Mouse (Mus musculus) midbrain, embryonic 15.5 days (tissue): ENCODE results near the gene Polr1a. TPM values are rescaled to one million over a fixed set of nuclear protein-coding genes. Genes with fewer than 3 reads are reported as not detected.
A peak's percentile ranks its signal among the peaks of the same experiment; 100 is the strongest.

Experiments
- ATAC-seq: fragments of 200-750 bp; cut with Nextera tagmentation; replicated peaks from 2 replicates; pipeline ENCODE4 v1.8.0; 2017; ENCODE audit warnings: moderate TSS enrichment
- H3K27ac ChIP-seq: fragments of 300-500 bp; sonication (generic); 2 replicates; pipeline ENCODE4 v1.5.1; 2015; ENCODE audit warnings: mild to moderate bottlenecking, inconsistent platforms
- H3K27me3 ChIP-seq: fragments of 300-500 bp; sonication (generic); replicated peaks from 2 replicates; pipeline ENCODE4 v1.6.1; 2015; ENCODE audit warnings: inconsistent platforms
- H3K36me3 ChIP-seq: fragments of 300-500 bp; sonication (generic); replicated peaks from 2 replicates; pipeline ENCODE4 v1.6.1; 2015; ENCODE audit warnings: inconsistent platforms
- H3K4me1 ChIP-seq: fragments of 300-500 bp; sonication (generic); 2 replicates; pipeline ENCODE4 v1.6.1; 2015; ENCODE audit warnings: inconsistent platforms
- H3K4me2 ChIP-seq: fragments of 300-500 bp; sonication (generic); 2 replicates; pipeline ENCODE4 v1.6.1; 2015; ENCODE audit warnings: inconsistent platforms, mild to moderate bottlenecking, moderate library complexity
- H3K4me3 ChIP-seq: fragments of 300-500 bp; sonication (generic); 2 replicates; pipeline ENCODE4 v1.5.1; 2015; ENCODE audit warnings: mild to moderate bottlenecking, inconsistent platforms
- H3K9ac ChIP-seq: fragments of 300-500 bp; sonication (generic); 2 replicates; pipeline ENCODE4 v1.6.1; 2015; ENCODE audit warnings: mild to moderate bottlenecking, inconsistent platforms
- H3K9me3 ChIP-seq: fragments of 300-500 bp; sonication (generic); 2 replicates; pipeline ENCODE4 v1.6.1; 2016; ENCODE audit warnings: inconsistent platforms
- WGBS: fragments of 180-500 bp; shearing (Covaris S2); methylation state at CpG from one replicate; pipeline ENCODE4 v1.1.7; 2015; ENCODE audit warnings: mixed read lengths; 5-methylcytosine and 5-hydroxymethylcytosine counted together
- polyA plus RNA-seq: library from polyadenylated mRNA; unstranded; fragments of >200 nt; fragmentation: Nextera tagmentation; extraction: Ambion mirVana; gene quantifications from 2 replicates; pipeline ENCODE4 v1.2.1, GENCODE M21; 2015

Gene Polr1a
- polyA plus RNA-seq, 1 experiment from 2014 or later = 21.0 TPM

- no peak for ATAC-seq
- WGBS = 53% methylated on average over 8 of the region's 8 CpGs
- no peaks in the 10 kb centered on the region for H3K9me3 ChIP-seq
- H3K27me3 ChIP-seq = no peaks in the 10 kb centered on the region
- H3K4me3 ChIP-seq = no peak overlapping the region
- 0 out of 2 replicates have a peak overlapping the region, but pooled peaks have one; percentile 16 for H3K27ac ChIP-seq
- H3K9ac ChIP-seq = no peak overlapping the region
- H3K4me1 ChIP-seq = 0 out of 2 replicates have a peak, but pooled peaks cover 4% of the 10 kb centered on the region
- no peak overlapping the region for H3K4me2 ChIP-seq
- no peaks in the 10 kb centered on the region for H3K36me3 ChIP-seq
Observed at GRCm38 (mm10) chr6:71989647-71990351, 80.9 kb downstream of the Polr1a start.

- Histone ChIP-seq H3K4me1 (0 out of 2 replicates have a peak, but pooled peaks cover 4% of the 10 kb centered on the region), H3K27me3 (no peaks in the 10 kb centered on the region), H3K9ac (no peak overlapping the region), H3K36me3 (no peaks in the 10 kb centered on the region), H3K9me3 (no peaks in the 10 kb centered on the region), H3K27ac (0 out of 2 replicates have a peak overlapping the region, but pooled peaks have one; percentile 16), H3K4me2 (no peak overlapping the region), H3K4me3 (no peak overlapping the region)
- WGBS = 78% methylated on average over 8 of the region's 8 CpGs
- no peak for ATAC-seq
Observed at GRCm38 (mm10) chr6:71990371-71990837, 81.6 kb downstream of the Polr1a start.

DNA sequence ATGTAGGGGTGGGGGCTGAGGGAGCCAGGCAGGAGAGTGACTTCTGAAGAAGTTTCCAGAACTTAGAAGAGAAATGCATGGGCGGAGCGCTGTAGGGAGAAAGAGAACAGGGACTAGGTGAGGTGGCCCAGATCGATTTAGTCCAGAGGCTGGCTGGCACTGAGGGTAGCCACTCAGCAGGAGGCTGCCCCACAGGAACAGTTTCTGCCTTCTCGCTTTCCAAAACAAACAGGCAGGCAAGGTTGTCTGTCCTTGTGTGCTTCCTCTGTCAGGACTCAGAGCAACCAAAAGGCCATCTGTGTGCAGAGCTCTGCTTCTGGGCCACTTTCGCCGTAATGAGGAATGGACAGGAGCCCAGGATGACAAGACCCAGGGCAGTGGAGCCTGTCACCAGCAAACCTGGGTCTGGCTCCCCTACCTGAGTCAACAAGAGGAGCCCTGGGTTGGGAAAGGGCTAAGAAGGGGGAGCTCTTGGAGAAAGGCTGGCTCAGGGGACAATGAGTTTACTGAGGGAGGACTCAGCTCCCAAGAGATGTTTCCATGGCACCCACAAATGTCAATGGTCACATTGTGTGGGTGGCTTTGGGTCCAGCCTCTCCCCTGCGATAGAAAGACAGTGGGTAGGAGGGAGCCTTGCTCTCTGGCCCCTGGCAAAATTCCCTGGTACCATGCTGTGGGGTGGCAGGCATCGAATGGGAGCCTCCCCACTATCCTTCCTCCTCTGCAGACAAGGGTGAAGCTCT, 82.5 kb downstream of the Polr1a start:
- H3K27ac ChIP-seq = 0 out of 2 replicates have a peak overlapping the region, but pooled peaks have one; percentile 12
- 67% methylated on average over 8 of the region's 8 CpGs for WGBS
- no peaks in the 10 kb centered on the region for H3K36me3 ChIP-seq
- H3K4me3 ChIP-seq = no peak overlapping the region
- no peak overlapping the region for H3K9ac ChIP-seq
- no peak for ATAC-seq
- no peaks in the 10 kb centered on the region for H3K9me3 ChIP-seq
- H3K4me1 ChIP-seq = 0 out of 2 replicates have a peak, but pooled peaks cover 4% of the 10 kb centered on the region
- no peak overlapping the region for H3K4me2 ChIP-seq
- no peaks in the 10 kb centered on the region for H3K27me3 ChIP-seq

DNA sequence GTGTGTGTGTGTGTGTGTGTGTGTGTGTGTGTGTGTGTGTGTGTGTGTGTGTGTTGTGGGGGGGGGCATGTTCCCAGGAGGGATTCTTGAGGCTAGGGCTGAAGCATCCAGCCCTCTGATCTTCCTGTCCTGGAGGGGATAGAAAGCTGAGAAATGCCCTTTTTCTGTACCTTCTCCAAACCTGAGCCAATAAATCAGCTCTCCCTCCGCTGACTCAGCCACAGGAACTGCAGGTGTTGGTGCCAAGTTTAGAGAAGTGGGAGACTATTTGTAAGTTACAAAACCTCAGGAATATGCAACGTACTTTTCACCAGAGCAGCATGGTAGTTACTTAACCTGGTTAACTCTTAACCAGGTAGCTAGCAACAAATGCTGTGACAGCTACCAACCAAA, 83.1 kb downstream of the Polr1a start:
- Histone ChIP-seq H3K27me3 (no peaks in the 10 kb centered on the region), H3K4me2 (no peak overlapping the region), H3K36me3 (no peaks in the 10 kb centered on the region), H3K27ac (no peak overlapping the region), H3K4me1 (0 out of 2 replicates have a peak, but pooled peaks cover 4% of the 10 kb centered on the region), H3K9ac (no peak overlapping the region), H3K4me3 (no peak overlapping the region), H3K9me3 (0 out of 2 replicates have a peak, but pooled peaks cover 3% of the 10 kb centered on the region)
- 71% methylated on average over 2 of the region's 2 CpGs for WGBS
- ATAC-seq = no peak

DNA sequence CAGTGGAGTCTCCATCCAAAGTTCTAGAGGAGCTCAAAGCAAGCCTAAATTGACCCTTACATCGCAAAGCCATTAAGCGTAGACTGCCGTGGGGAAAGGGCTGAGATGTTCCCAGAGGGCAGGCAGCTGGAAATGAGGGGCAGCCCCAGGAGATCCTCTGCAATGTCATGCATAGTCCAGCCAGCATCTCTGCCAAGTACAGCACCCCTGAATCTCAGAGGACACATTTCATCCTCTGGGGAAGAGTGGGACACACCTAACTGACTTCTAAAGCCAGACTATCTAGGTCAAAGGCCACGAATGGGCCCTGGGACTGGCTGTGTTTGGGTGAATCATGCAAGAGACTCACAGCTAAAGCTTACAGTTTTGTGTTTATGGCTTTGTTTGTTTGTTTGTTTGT, 85.2 kb downstream of the Polr1a start:
- no peak for ATAC-seq
- H3K9me3 ChIP-seq = 0 out of 2 replicates have a peak, but pooled peaks cover 3% of the 10 kb centered on the region
- H3K36me3 ChIP-seq = no peaks in the 10 kb centered on the region
- WGBS = 85% methylated on average over 4 of the region's 4 CpGs
- H3K27ac ChIP-seq = no peak overlapping the region
- no peak overlapping the region for H3K9ac ChIP-seq
- H3K4me1 ChIP-seq = 0 out of 2 replicates have a peak, but pooled peaks cover 4% of the 10 kb centered on the region
- no peaks in the 10 kb centered on the region for H3K27me3 ChIP-seq
- H3K4me2 ChIP-seq = no peak overlapping the region
- H3K4me3 ChIP-seq = no peak overlapping the region

DNA sequence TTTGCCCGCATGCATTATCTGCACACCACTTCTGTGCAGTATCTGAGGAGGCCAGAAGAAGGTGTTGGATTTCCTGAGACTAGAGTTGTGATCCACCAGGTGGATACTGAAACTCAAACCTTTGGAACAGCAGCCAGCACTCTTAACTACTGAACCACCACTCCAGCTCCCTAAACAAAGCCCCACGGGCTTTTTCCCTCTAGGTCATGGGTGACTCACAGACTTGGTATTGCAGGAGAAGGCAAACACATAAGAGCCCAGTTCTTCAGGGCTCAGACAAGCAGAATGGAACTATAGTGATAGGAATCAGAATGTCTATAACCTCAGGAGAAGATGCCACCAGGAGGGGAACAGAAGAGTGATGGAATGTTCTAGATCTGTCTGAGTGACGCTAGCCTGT, 86.2 kb downstream of the Polr1a start:
- Histone ChIP-seq H3K9me3 (0 out of 2 replicates have a peak, but pooled peaks cover 3% of the 10 kb centered on the region), H3K9ac (no peak overlapping the region), H3K4me3 (no peak overlapping the region), H3K27me3 (no peaks in the 10 kb centered on the region), H3K27ac (no peak overlapping the region), H3K4me2 (no peak overlapping the region), H3K4me1 (0 out of 2 replicates have a peak, but pooled peaks cover 4% of the 10 kb centered on the region), H3K36me3 (no peaks in the 10 kb centered on the region)
- no peak for ATAC-seq
- 94% methylated on average over 3 of the region's 3 CpGs for WGBS

DNA sequence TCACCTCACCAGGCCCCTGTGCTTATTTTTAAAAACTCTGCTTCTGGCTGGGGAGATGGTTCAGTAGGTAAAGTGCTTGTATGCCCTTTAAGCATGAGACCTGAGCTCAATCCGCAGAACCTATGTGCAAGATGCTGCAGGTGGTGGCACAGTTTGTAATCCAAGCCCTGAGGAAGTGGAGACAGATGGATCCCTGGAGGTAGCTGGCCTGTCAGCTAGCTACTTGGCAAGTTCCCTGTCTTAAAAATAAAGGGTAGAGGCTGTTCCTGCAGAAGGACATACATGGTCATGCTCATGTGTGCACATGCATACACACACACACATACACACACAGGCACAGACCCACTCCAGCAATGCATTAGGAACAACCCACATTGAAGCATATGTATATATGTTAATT, 88.4 kb downstream of the Polr1a start:
- ATAC-seq = no peak
- Histone ChIP-seq H3K9me3 (0 out of 2 replicates have a peak, but pooled peaks cover 3% of the 10 kb centered on the region), H3K4me3 (no peak overlapping the region), H3K4me1 (no peaks in the 10 kb centered on the region), H3K27me3 (no peaks in the 10 kb centered on the region), H3K27ac (no peak overlapping the region), H3K9ac (no peak overlapping the region), H3K36me3 (no peaks in the 10 kb centered on the region), H3K4me2 (no peak overlapping the region)
- 90% methylated on average over 1 of the region's 1 CpGs for WGBS

DNA sequence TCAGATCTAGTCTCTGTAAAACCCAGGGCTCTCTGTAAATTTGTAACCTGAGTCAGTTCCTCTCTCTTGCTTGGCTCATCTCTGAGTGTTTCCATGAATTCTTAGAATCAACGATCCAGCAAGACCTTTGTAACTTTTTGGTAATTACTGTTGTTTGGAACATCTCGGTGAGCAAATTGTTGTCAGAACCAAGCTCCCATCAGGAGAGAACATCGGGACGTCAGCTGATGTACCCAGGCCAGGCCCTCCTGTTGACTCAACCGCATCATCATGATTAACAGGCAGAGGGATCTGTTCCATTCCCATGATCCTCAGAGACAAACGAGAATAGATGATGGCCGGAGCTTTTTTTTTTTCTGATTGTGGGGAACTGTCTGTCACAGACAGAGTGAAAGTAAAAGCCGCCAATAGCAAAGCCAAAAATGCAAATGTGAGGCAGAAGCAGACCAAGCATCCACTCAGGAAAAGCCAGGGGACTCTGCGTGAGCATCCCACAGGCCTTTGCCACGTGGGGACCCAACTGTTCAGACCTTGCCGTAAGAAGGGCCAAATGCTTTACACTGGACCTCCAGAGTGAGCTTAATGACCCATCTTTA, 91.2 kb downstream of the Polr1a start:
- Histone ChIP-seq H3K9ac (no peak overlapping the region), H3K27me3 (no peaks in the 10 kb centered on the region), H3K36me3 (no peaks in the 10 kb centered on the region), H3K4me2 (no peak overlapping the region), H3K4me3 (no peak overlapping the region), H3K27ac (no peak overlapping the region), H3K4me1 (no peaks in the 10 kb centered on the region), H3K9me3 (0 out of 2 replicates have a peak, but pooled peaks cover 3% of the 10 kb centered on the region)
- no peak for ATAC-seq
- 81% methylated on average over 11 of the region's 11 CpGs for WGBS

DNA sequence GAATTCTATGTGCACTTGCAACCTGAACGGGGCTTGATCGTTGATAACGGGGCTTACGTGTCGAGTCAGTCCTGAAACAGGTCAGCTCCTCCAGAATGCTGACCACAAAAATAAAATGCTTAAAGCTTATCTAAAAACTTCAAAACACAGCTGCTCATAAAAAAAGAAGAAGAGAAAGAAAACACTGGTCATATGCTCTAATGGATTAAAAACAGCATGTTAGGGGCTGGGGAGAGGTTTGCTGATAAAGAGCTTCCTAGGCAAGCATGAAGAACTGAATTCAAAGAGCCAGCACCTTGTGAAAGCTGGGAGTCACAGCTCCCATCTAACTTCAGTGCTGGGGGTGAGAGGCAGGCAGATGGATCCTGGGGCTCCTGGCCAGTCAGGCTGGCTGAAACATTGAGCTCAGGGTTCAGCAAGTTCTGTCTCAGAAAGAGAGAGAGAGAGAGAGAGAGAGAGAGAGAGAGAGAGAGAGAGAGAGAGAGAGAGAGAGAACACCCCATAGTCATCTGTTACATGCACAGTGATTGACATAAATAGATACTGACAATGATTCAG, 92.4 kb downstream of the Polr1a start:
- no peaks in the 10 kb centered on the region for H3K4me1 ChIP-seq
- H3K9ac ChIP-seq = no peak overlapping the region
- H3K4me3 ChIP-seq = no peak overlapping the region
- H3K27ac ChIP-seq = no peak overlapping the region
- WGBS = 90% methylated on average over 5 of the region's 5 CpGs
- ATAC-seq = no peak
- no peaks in the 10 kb centered on the region for H3K36me3 ChIP-seq
- no peaks in the 10 kb centered on the region for H3K27me3 ChIP-seq
- H3K9me3 ChIP-seq = 0 out of 2 replicates have a peak, but pooled peaks cover 3% of the 10 kb centered on the region
- H3K4me2 ChIP-seq = no peak overlapping the region

GRCm38 (mm10) chr6:72007411-72008212, 98.8 kb downstream of the Polr1a start:
- no peak overlapping the region for H3K27ac ChIP-seq
- no peak overlapping the region for H3K4me3 ChIP-seq
- 77% methylated on average over 3 of the region's 3 CpGs for WGBS
- no peaks in the 10 kb centered on the region for H3K36me3 ChIP-seq
- no peak overlapping the region for H3K9ac ChIP-seq
- H3K4me1 ChIP-seq = no peaks in the 10 kb centered on the region
- ATAC-seq = no peak
- no peak overlapping the region for H3K4me2 ChIP-seq
- no peaks in the 10 kb centered on the region for H3K9me3 ChIP-seq
- no peaks in the 10 kb centered on the region for H3K27me3 ChIP-seq

GRCm38 (mm10) chr6:72008213-72008655, 99.4 kb downstream of the Polr1a start:
- WGBS = 96% methylated on average over 4 of the region's 4 CpGs
- no peak overlapping the region for H3K4me2 ChIP-seq
- H3K4me1 ChIP-seq = no peaks in the 10 kb centered on the region
- no peak overlapping the region for H3K9ac ChIP-seq
- no peak for ATAC-seq
- H3K4me3 ChIP-seq = no peak overlapping the region
- no peaks in the 10 kb centered on the region for H3K9me3 ChIP-seq
- no peak overlapping the region for H3K27ac ChIP-seq
- H3K36me3 ChIP-seq = no peaks in the 10 kb centered on the region
- no peaks in the 10 kb centered on the region for H3K27me3 ChIP-seq
